Mouse (Mus musculus): Measurements from ENCODE around the gene Hao2. TPM values are rescaled to one million over a fixed set of nuclear protein-coding genes. Genes with fewer than 3 reads are reported as not detected.

The Hao2 gene
- polyA plus RNA-seq (2014; fragmentation: Nextera tagmentation; extraction: Ambion mirVana): not detected in 2 replicates

- WGBS: 90% methylated on average over 3 of the region's 3 CpGs
- no peaks in the 10 kb centered on the region for H3K27me3 ChIP-seq (ENCODE audit: control insufficient read depth, insufficient read depth, low read length)
- H3K4me3 ChIP-seq (ENCODE audit: low read depth, low read length): no peak within 1 kb of the TSS
- H3K36me3 ChIP-seq (ENCODE audit: control insufficient read depth, insufficient read depth, low read length): no peaks in the 10 kb centered on the region
- no peak within 1 kb of the TSS for H3K4me2 ChIP-seq (ENCODE audit: low read depth, low read length)
- no peak for ATAC-seq (ENCODE audit: low read depth)
- H3K27ac ChIP-seq (ENCODE audit: low read depth, low read length): no peak within 1 kb of the TSS
- H3K9me3 ChIP-seq (ENCODE audit: control insufficient read depth, low read length): no peaks in the 10 kb centered on the region
- H3K9ac ChIP-seq (replicated peaks; ENCODE audit: low read depth, low read length): no peak within 1 kb of the TSS
- no peaks in the 10 kb centered on the region for H3K4me1 ChIP-seq (ENCODE audit: control insufficient read depth, insufficient read depth, low read length)
Observed at GRCm38 (mm10) chr3:98893057-98893772, at the start of gene Hao2. Gene Hao2, minus strand, starts transcription at chr3:98893239.

DNA sequence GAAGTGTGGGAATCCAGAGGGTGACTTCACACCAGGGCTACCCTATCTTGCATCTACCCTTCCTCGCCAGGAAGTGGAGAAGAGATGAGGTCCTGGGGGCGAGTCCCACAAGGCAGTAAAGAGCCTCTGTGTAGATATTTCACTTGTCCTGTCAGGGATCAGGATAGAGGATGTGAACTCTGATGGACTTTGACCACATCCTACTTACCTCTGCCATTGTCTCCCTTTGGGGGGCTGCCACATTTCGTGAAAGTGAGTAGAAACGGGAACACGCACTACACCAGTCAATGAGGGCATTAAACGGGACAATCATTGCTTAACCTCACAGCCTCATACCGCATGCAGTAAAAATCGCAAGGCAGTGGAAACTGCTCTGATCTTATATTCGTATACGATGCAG, 48.6 kb upstream of the Hao2 start:
- peak; percentile 59; the same call in 1 of the 2 replicates for ATAC-seq (ENCODE audit: low read depth)
- Histone ChIP-seq H3K9me3 (ENCODE audit: control insufficient read depth, low read length) (no peaks in the 10 kb centered on the region), H3K27ac (ENCODE audit: low read depth, low read length) (no peak overlapping the region), H3K9ac (replicated peaks; ENCODE audit: low read depth, low read length) (no peak overlapping the region), H3K4me3 (ENCODE audit: low read depth, low read length) (peak overlapping the region; percentile 16), H3K36me3 (ENCODE audit: control insufficient read depth, insufficient read depth, low read length) (no peaks in the 10 kb centered on the region), H3K4me2 (ENCODE audit: low read depth, low read length) (peak overlapping the region; percentile 51), H3K27me3 (ENCODE audit: control insufficient read depth, insufficient read depth, low read length) (no peaks in the 10 kb centered on the region), H3K4me1 (ENCODE audit: control insufficient read depth, insufficient read depth, low read length) (peaks cover 11% of the 10 kb centered on the region)
- WGBS: 20% methylated on average over 10 of the region's 10 CpGs

GRCm38 (mm10) chr3:98941066-98941551, 48.1 kb upstream of the Hao2 start:
- Histone ChIP-seq H3K9me3 (ENCODE audit: control insufficient read depth, low read length) (no peaks in the 10 kb centered on the region), H3K4me3 (ENCODE audit: low read depth, low read length) (peak overlapping the region; percentile 16), H3K36me3 (ENCODE audit: control insufficient read depth, insufficient read depth, low read length) (no peaks in the 10 kb centered on the region), H3K4me1 (ENCODE audit: control insufficient read depth, insufficient read depth, low read length) (peaks cover 11% of the 10 kb centered on the region), H3K4me2 (ENCODE audit: low read depth, low read length) (peak overlapping the region; percentile 51), H3K27ac (ENCODE audit: low read depth, low read length) (no peak overlapping the region), H3K27me3 (ENCODE audit: control insufficient read depth, insufficient read depth, low read length) (no peaks in the 10 kb centered on the region), H3K9ac (replicated peaks; ENCODE audit: low read depth, low read length) (peak overlapping the region; percentile 41; the same call in 1 of the 2 replicates)
- WGBS: 2% methylated on average over 22 of the region's 24 CpGs
- peak; percentile 89 for ATAC-seq (ENCODE audit: low read depth)

DNA sequence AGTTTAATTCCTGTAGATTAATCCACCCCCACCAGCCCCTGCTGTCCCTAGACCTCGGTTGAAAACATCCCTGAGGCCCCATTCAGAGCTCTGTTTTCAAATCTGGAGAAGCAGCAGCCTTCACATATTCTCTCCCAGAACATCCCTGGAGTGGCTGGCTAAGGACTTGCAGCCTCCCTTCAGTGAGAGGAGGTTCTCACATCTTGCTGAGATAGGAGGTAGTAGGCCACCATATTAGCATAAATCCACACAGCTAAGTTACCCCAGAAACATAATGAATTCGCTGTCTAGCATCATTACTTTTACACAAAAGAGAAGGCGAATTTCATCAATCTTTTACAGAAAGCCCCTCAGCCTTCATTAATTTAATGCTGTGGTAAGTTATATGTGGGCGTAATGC, 47.2 kb upstream of the Hao2 start:
- Histone ChIP-seq H3K4me1 (ENCODE audit: control insufficient read depth, insufficient read depth, low read length) (peaks cover 11% of the 10 kb centered on the region), H3K27me3 (ENCODE audit: control insufficient read depth, insufficient read depth, low read length) (no peaks in the 10 kb centered on the region), H3K9me3 (ENCODE audit: control insufficient read depth, low read length) (no peaks in the 10 kb centered on the region), H3K4me3 (ENCODE audit: low read depth, low read length) (no peak overlapping the region), H3K4me2 (ENCODE audit: low read depth, low read length) (no peak overlapping the region), H3K9ac (replicated peaks; ENCODE audit: low read depth, low read length) (no peak overlapping the region), H3K27ac (ENCODE audit: low read depth, low read length) (no peak overlapping the region), H3K36me3 (ENCODE audit: control insufficient read depth, insufficient read depth, low read length) (no peaks in the 10 kb centered on the region)
- WGBS: 63% methylated on average over 4 of the region's 4 CpGs
- ATAC-seq (ENCODE audit: low read depth): no peak

DNA sequence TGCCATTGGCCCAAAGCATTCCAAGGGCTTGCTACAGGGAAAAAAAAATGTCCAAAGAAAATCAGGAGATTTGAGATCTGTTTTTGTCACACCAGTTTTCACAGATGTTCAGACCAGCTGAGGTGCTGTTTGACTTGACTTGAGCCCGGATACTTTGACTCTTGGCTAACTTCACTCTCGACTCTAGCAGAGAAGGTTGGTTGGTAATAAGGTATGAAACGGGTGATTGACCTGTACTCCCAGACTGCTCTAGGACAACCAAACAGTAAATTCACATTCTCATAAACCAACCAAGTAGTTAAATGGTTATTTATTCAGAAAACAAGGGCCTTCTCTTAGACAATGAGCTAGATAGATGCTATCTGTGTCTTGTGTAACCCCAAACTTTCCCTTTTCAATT, 43.4 kb upstream of the Hao2 start:
- H3K27me3 ChIP-seq (ENCODE audit: control insufficient read depth, insufficient read depth, low read length): no peaks in the 10 kb centered on the region
- no peak for ATAC-seq (ENCODE audit: low read depth)
- no peak overlapping the region for H3K4me2 ChIP-seq (ENCODE audit: low read depth, low read length)
- H3K4me1 ChIP-seq (ENCODE audit: control insufficient read depth, insufficient read depth, low read length): peaks cover 5% of the 10 kb centered on the region
- no peak overlapping the region for H3K27ac ChIP-seq (ENCODE audit: low read depth, low read length)
- H3K9ac ChIP-seq (replicated peaks; ENCODE audit: low read depth, low read length): no peak overlapping the region
- no peaks in the 10 kb centered on the region for H3K36me3 ChIP-seq (ENCODE audit: control insufficient read depth, insufficient read depth, low read length)
- H3K9me3 ChIP-seq (ENCODE audit: control insufficient read depth, low read length): no peaks in the 10 kb centered on the region
- WGBS: 88% methylated on average over 3 of the region's 3 CpGs
- H3K4me3 ChIP-seq (ENCODE audit: low read depth, low read length): no peak overlapping the region

DNA sequence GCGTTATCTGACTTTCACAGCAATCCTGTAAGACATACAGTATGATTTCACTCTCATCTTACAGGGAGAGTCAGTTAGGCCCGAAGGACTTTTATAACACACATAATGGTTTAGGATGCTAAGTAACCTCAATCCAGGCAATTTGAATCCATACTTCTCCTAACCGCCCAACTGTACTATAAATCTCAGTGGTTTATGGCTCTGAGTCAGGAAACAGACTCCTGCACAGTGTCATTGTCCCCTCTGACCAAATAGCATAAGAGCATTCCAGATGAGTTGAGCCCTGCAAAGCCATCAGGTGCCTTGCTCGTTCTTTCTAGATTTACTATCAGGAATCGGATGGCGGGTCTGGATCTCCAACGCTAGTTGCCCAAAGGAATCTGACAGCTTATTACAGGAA, 41.6 kb upstream of the Hao2 start:
- Histone ChIP-seq H3K9ac (replicated peaks; ENCODE audit: low read depth, low read length) (no peak overlapping the region), H3K4me2 (ENCODE audit: low read depth, low read length) (no peak overlapping the region), H3K9me3 (ENCODE audit: control insufficient read depth, low read length) (no peaks in the 10 kb centered on the region), H3K4me3 (ENCODE audit: low read depth, low read length) (no peak overlapping the region), H3K36me3 (ENCODE audit: control insufficient read depth, insufficient read depth, low read length) (no peaks in the 10 kb centered on the region), H3K4me1 (ENCODE audit: control insufficient read depth, insufficient read depth, low read length) (no peaks in the 10 kb centered on the region), H3K27me3 (ENCODE audit: control insufficient read depth, insufficient read depth, low read length) (no peaks in the 10 kb centered on the region), H3K27ac (ENCODE audit: low read depth, low read length) (no peak overlapping the region)
- no peak for ATAC-seq (ENCODE audit: low read depth)
- WGBS: 75% methylated on average over 7 of the region's 7 CpGs

DNA sequence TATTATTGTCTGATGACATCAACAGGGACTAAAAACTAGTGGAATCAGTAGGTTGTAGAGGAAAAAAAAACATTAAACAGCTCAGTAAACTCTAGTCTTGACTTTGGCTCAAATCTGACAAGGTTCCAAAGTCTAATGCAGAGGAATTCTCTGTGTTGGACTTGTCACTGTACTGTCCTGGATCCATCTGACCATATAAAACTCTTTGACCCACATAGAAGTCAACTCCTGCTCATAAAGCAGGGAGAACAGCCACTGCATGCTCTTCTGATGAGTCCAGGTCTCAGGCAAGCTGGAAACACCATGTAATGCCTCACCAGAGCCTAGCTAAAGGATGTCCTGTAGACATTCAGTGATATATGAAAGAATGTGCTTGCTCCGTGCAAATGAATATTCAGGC, 41.0 kb upstream of the Hao2 start:
- no peak overlapping the region for H3K27ac ChIP-seq (ENCODE audit: low read depth, low read length)
- 82% methylated on average over 1 of the region's 1 CpGs for WGBS
- no peak overlapping the region for H3K4me2 ChIP-seq (ENCODE audit: low read depth, low read length)
- no peaks in the 10 kb centered on the region for H3K9me3 ChIP-seq (ENCODE audit: control insufficient read depth, low read length)
- no peaks in the 10 kb centered on the region for H3K36me3 ChIP-seq (ENCODE audit: control insufficient read depth, insufficient read depth, low read length)
- no peak overlapping the region for H3K9ac ChIP-seq (replicated peaks; ENCODE audit: low read depth, low read length)
- no peak overlapping the region for H3K4me3 ChIP-seq (ENCODE audit: low read depth, low read length)
- H3K4me1 ChIP-seq (ENCODE audit: control insufficient read depth, insufficient read depth, low read length): no peaks in the 10 kb centered on the region
- ATAC-seq (ENCODE audit: low read depth): no peak
- no peaks in the 10 kb centered on the region for H3K27me3 ChIP-seq (ENCODE audit: control insufficient read depth, insufficient read depth, low read length)

DNA sequence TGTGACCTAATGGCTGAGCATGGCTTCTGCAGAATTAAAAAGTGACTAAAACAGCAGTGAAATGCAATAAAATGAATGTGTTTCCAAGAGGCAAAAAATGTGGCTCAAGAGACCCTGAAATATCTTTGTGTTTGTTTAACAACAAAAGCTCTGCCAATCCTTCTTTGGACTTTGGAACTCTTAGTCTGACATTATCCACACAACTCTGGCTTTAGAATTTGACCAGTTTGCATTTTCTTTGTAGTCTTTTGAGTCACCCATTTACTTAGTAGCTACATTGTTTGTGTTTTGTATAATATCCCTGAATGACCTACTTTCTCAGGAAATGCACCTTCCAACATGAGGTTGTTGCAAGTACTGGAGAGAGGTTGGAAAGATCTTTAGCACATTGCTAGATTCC, 39.4 kb upstream of the Hao2 start:
- Histone ChIP-seq H3K27ac (ENCODE audit: low read depth, low read length) (no peak overlapping the region), H3K4me2 (ENCODE audit: low read depth, low read length) (no peak overlapping the region), H3K36me3 (ENCODE audit: control insufficient read depth, insufficient read depth, low read length) (no peaks in the 10 kb centered on the region), H3K9me3 (ENCODE audit: control insufficient read depth, low read length) (no peaks in the 10 kb centered on the region), H3K27me3 (ENCODE audit: control insufficient read depth, insufficient read depth, low read length) (no peaks in the 10 kb centered on the region), H3K4me1 (ENCODE audit: control insufficient read depth, insufficient read depth, low read length) (no peaks in the 10 kb centered on the region), H3K9ac (replicated peaks; ENCODE audit: low read depth, low read length) (no peak overlapping the region), H3K4me3 (ENCODE audit: low read depth, low read length) (no peak overlapping the region)
- no peak for ATAC-seq (ENCODE audit: low read depth)

GRCm38 (mm10) chr3:98931836-98932235, 38.8 kb upstream of the Hao2 start:
- 74% methylated on average over 1 of the region's 1 CpGs for WGBS
- ATAC-seq (ENCODE audit: low read depth): no peak

More at GRCm38 (mm10) chr3:98931836-98932235, 38.8 kb upstream of the Hao2 start:
- Histone ChIP-seq H3K27me3 (ENCODE audit: control insufficient read depth, insufficient read depth, low read length) (no peaks in the 10 kb centered on the region), H3K36me3 (ENCODE audit: control insufficient read depth, insufficient read depth, low read length) (no peaks in the 10 kb centered on the region), H3K4me3 (ENCODE audit: low read depth, low read length) (no peak overlapping the region), H3K4me1 (ENCODE audit: control insufficient read depth, insufficient read depth, low read length) (no peaks in the 10 kb centered on the region), H3K9me3 (ENCODE audit: control insufficient read depth, low read length) (no peaks in the 10 kb centered on the region), H3K9ac (replicated peaks; ENCODE audit: low read depth, low read length) (no peak overlapping the region), H3K4me2 (ENCODE audit: low read depth, low read length) (no peak overlapping the region), H3K27ac (ENCODE audit: low read depth, low read length) (no peak overlapping the region)

Data from neural tube, embryonic 14.5 days (tissue).